Mouse (Mus musculus): ENCODE measurements around the gene Chst1.

Chst1 gene

GRCm38 (mm10) chr2:92608810-92609581 lies 9.5 kb downstream of the Chst1 start:
- DNase-seq (ENCODE audit: low read depth, low spot score): peak; percentile 51

DNA sequence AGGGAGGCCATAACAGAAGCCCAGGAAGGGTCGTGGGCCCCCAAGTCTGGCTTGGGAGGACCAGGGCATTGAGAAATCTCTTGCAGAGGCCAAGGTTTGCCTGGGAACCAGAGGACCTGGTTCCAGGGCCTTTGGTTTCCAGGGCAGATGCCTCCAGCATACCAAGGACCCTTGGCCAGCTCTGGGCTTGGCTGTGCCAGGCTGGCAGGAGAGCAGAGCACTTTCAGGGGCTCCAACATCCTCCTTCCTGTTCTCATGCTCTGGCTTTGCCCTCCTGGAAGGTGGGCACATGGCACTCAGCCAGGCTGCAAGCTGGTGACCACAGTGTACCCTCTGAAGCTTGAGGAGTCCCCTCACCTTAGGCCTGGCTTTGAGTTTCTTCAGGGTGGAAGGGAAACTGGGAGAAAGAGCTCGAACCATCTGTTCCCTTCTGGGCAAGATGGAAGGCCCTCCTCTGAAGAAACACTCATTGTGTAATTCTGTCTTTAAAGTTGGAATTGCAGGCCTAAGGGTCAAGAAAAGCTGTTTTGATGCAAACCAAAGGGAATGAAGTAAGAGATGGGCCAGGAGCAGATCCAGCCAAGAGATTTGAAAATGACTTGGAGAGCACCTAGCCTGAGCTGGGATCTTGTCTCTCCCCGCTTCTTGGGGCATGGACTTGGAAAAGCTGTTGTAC lies 10.3 kb downstream of the Chst1 start:
- DNase-seq (ENCODE audit: low read depth, low spot score): no peak

DNA sequence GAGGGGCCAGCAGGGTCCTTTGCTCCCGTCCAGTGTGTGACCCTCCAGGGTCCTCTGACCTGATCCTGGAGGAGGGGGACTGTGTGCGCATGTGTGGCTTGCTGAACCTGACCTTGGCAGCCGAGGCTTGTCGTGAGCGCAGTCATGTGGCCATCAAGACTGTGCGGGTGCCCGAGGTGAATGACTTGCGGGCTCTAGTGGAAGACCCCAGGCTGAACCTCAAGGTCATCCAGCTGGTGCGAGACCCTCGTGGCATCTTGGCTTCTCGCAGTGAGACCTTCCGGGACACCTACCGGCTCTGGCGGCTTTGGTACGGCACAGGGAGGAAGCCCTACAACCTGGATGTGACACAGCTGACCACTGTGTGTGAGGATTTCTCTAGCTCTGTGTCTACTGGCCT lies 14.1 kb downstream of the Chst1 start:
- no peak for DNase-seq (ENCODE audit: low read depth, low spot score)

DNA sequence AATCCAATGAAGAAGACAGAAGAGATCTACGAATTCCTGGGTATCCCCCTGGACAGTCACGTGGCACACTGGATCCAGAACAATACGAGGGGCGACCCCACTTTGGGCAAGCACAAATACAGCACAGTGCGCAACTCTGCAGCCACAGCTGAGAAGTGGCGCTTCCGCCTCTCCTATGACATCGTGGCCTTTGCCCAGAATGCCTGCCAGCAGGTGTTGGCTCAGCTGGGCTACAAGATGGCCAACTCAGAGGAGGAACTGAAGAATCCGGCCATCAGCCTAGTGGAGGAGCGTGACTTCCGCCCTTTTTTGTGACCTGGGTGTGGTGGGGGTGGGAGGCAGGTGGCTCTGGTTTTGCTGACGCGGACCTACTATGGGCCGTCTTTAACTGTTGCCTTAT lies 14.6 kb downstream of the Chst1 start:
- DNase-seq (ENCODE audit: low read depth, low spot score): no peak

DNA sequence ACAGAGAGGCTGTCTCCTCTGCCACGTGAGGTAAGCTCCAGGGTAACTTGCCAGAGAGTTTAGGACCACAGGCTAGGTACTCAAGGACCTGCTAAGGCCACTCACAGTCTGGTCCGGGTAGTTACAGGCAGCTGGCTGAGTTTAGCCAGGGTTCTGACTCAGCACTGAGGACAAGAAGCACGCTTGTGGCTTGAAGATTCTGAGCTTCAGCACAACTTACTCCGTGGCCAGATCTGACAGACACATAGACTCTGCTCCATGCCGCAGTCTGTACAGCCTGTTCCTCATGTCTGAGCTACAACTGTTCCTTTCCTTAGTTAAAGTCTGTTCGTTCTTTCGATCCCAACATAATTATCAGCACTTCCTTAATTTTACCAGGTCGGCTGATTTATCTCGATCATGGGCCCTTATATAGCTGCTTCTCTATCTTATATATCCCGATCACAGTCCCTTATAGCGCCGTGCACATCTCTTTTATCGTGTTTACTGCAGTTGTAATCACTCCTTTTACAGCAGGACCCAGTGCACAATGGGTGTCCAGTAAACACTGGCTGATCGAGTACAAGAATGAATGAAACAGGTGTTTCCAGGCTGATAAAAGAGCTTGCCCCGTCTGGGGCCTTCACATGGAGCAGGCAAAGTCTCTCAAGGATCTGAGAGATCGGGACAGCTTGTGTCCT lies 17.7 kb downstream of the Chst1 start:
- DNase-seq (ENCODE audit: low read depth, low spot score): no peak

DNA sequence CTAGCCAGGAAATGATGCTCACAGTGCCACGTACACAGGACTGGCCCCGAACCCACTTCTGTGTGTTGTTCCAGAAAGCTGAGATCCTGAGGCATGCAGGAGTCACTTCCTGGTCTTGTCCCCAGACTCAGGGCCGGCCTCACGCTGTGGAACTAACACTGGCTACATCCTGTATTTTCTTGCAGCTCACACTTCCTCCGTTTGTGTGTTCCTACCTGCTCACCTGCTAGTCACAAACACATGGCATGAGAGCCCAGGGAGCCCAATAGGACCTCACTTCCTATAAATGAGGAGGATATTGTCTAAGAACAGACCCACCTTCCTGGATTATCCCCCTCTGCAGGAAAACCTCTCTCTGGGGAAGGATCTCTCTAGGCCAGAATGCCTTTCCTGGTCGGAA lies 18.5 kb downstream of the Chst1 start:
- no peak for DNase-seq (ENCODE audit: low read depth, low spot score)

DNA sequence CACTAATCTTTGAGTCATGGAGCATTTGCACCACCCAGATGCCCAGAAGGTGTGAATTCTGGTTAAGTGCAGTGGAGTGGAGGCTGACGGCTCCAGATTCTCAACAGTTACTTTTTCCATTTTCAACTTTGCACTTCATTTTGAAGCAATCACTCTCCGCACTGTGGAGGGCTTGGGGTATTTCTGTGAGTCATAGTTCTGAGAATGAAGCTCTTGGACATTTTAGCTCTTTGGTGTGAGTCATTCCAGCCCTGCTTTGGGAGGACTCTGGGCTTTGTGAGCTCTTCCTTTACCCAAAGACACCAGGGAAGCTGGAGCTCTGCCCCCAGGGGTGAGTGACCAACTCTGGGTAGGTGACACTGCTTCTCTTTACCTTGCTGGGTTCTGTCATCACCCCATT lies 28.1 kb downstream of the Chst1 start:
- no peak for DNase-seq (ENCODE audit: low read depth, low spot score)

- DNase-seq (ENCODE audit: low read depth, low spot score): no peak
Observed at GRCm38 (mm10) chr2:92630799-92631198, 31.3 kb downstream of the Chst1 start.

- no peak for DNase-seq (ENCODE audit: low read depth, low spot score)
Observed at GRCm38 (mm10) chr2:92632027-92632426, 32.5 kb downstream of the Chst1 start.

- DNase-seq (ENCODE audit: low read depth, low spot score): no peak
Observed at GRCm38 (mm10) chr2:92640555-92640954, 41.0 kb downstream of the Chst1 start.

- DNase-seq (ENCODE audit: low read depth, low spot score): peak; percentile 21
Observed at GRCm38 (mm10) chr2:92645282-92646037, 46.0 kb downstream of the Chst1 start.

DNA sequence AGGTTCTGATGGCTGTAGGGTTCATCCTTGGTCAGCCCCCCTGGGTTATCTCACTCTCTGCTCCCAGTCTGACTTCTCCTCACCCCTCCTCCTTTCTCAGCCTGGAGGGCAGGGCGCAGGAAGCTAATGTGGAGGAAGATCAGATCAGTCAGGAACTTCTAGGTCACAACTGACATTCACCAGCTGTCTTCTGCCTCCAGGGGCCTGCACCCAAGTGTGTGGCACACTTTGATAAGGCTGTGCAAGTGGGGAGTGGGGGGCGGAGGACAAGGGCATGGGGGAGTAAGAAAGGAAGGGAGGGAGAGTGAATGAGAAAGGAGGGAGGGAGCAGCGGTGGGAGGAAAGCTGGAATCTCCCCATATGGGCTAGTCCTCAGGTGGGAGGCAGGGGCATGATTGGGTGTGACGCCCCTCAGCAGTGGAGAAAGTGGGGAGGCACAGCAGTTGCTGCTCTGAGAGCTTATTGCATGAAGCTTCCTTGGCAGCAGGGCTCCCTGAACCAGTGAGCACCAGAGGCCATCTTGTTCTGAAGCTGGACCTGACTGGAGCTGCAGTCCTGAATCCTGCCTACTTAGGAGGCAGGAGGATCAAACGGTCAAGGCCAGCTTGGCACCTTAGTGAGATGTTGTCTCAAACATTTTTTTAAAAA lies 49.8 kb downstream of the Chst1 start:
- no peak for DNase-seq (ENCODE audit: low read depth, low spot score)

- DNase-seq (ENCODE audit: low read depth, low spot score): no peak
Observed at GRCm38 (mm10) chr2:92650428-92650827, 50.9 kb downstream of the Chst1 start.

- no peak for DNase-seq (ENCODE audit: low read depth, low spot score)
Observed at GRCm38 (mm10) chr2:92651294-92651816, 51.8 kb downstream of the Chst1 start.

DNA sequence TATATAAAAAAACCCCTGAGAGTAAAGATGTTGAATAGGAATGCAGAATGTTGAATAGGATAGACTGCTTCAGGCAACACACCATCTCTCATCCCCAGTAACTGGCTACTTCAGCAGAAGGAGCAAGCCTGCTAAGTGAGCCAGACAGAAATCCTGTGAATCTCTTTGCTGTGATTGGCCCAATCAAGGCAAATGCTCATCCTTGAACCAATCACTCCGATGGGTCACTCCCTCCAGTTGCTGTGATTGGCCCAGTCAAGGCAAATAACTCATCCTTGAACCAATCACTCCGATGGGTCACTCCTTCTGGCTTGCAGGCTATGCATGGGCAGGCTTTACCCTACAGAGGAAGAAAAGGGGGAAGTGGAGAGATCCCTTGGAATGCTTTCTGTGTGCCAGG lies 57.7 kb downstream of the Chst1 start:
- no peak for DNase-seq (ENCODE audit: low read depth, low spot score)

DNA sequence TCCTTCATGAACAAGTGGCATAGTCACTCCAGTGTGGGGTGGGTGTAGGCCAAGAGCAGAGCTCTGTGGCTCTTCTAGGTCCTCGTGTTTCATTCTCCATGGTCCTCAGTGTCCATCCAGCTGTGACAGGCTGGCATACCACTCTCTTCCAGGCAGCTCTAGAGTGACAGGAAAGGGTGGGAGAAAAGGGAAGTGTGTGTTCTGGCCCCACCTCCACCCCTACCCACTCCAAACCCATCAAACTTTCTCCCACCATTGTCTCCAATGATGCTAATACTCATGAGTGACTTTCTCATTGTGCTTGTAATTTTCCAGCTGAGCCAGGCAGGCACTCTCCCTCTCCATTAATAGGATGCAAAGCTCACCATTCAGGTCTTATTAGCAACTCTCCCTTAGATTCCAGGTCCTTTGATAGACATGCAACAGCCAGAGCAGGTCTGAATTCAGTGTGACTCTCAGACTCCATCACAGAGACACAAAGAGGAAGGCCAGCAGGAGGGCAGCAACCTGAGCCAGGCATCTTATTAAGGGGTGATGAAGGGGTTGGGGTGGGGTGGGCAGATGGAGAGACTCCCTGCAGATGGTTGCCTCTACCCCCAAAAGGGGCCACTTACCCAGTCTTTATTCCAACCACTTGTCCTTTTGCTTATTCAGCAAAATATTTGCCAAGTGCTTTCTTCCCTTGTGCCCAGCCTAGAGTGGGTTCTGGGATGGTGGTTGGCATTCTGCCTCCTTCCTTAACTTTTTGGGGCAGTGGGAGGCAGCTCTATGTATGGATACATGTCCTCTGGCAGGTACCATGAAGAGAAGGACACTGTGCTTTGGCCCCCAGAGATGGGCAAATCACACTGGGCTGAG lies 59.0 kb downstream of the Chst1 start:
- no peak for DNase-seq (ENCODE audit: low read depth, low spot score)

- DNase-seq (ENCODE audit: low read depth, low spot score): no peak
Observed at GRCm38 (mm10) chr2:92659491-92660035, 60.1 kb downstream of the Chst1 start.

GRCm38 (mm10) chr2:92662534-92663068 lies 63.1 kb downstream of the Chst1 start:
- DNase-seq (ENCODE audit: low read depth, low spot score): no peak

Data from skeletal muscle tissue, adult 2 months (tissue).